In genomic region chr8:9406204-9406603, GRCm38 (mm10) we compare ENCODE assay signal across 20 mouse cellular contexts.
"Had no signal": no experiment of that assay in that cellular context is flagged by ENCODE, and none has a peak within 500 bp of the region (broad histone marks: within the 10 kb centered on the region; RNA-seq: fewer than 3 reads in every experiment).

No protein-coding gene starts in this region.

- H3K4me2 ChIP-seq: liver, embryonic 15.5 days; lung, embryonic 15.5 days; neural tube, embryonic 13.5 days; neural tube, embryonic 15.5 days had no signal

- H3K27me3 ChIP-seq: liver, embryonic 15.5 days; lung, embryonic 15.5 days; neural tube, embryonic 13.5 days; neural tube, embryonic 15.5 days had no signal

- H3K4me3 ChIP-seq: liver, embryonic 15.5 days; lung, embryonic 15.5 days; midbrain, embryonic 10.5 days; myocyte; neural tube, embryonic 13.5 days; neural tube, embryonic 15.5 days had no signal

- H3K27ac ChIP-seq: liver, embryonic 15.5 days; lung, embryonic 15.5 days; midbrain, embryonic 10.5 days; neural tube, embryonic 13.5 days; neural tube, embryonic 15.5 days had no signal

- H3K36me3 ChIP-seq: liver, embryonic 15.5 days; lung, embryonic 15.5 days; midbrain, embryonic 10.5 days; neural tube, embryonic 13.5 days; neural tube, embryonic 15.5 days had no signal

- H3K9me3 ChIP-seq: liver, embryonic 15.5 days; lung, embryonic 15.5 days; midbrain, embryonic 10.5 days; neural tube, embryonic 13.5 days; neural tube, embryonic 15.5 days had no signal

- H3K4me1 ChIP-seq: liver, embryonic 15.5 days; lung, embryonic 15.5 days; neural tube, embryonic 13.5 days; neural tube, embryonic 15.5 days had no signal

- DNase-seq: liver, postnatal 0 days; lung, adult 2 months; lung, postnatal 10 days; lung, postnatal 4 days; midbrain, embryonic 14.5 days; retina, postnatal 1 day; right cerebral cortex, adult 18-20 months; right cerebral cortex, postnatal 25 days; right cerebral cortex, postnatal 4 days; spleen, adult 18-20 months; thymus, adult 2 months; thymus, postnatal 25 days; thymus, postnatal 4 days had no signal

- ATAC-seq: liver, postnatal 0 days; midbrain, embryonic 16.5 days had no signal

- H3K9ac ChIP-seq: liver, embryonic 15.5 days; liver, postnatal 0 days; lung, embryonic 15.5 days; neural tube, embryonic 13.5 days; neural tube, embryonic 15.5 days had no signal
